Mouse (Mus musculus) embryonic facial prominence, embryonic 15.5 days (tissue): ENCODE measurements around the gene Tpsb2. TPM values are rescaled to one million over a fixed set of nuclear protein-coding genes. Genes with fewer than 3 reads are reported as not detected.

ENCODE experiments used
- ATAC-seq: fragments of 200-750 bp; cut with Nextera tagmentation; 2 replicates; pipeline ENCODE4 v1.8.0; 2017; ENCODE audit warnings: low read depth, moderate TSS enrichment; ENCODE audit not compliant: insufficient number of reproducible peaks, low FRiP score, low TSS enrichment
- H3K27ac ChIP-seq: fragments of 300-500 bp; sonication (generic); replicated peaks from 2 replicates; pipeline ENCODE4 v1.5.1; 2015; ENCODE audit warnings: mild to moderate bottlenecking, inconsistent platforms
- H3K27me3 ChIP-seq: fragments of 300-500 bp; sonication (generic); 2 replicates; pipeline ENCODE4 v1.6.1; 2015; ENCODE audit warnings: inconsistent platforms
- H3K36me3 ChIP-seq: fragments of 300-500 bp; sonication (generic); 2 replicates; pipeline ENCODE4 v1.6.1; 2015; ENCODE audit warnings: mild to moderate bottlenecking, inconsistent platforms
- H3K4me1 ChIP-seq: fragments of 300-500 bp; sonication (generic); 2 replicates; pipeline ENCODE4 v1.6.1; 2015; ENCODE audit warnings: inconsistent platforms
- H3K4me2 ChIP-seq: fragments of 300-500 bp; sonication (generic); replicated peaks from 2 replicates; pipeline ENCODE4 v1.6.1; 2015; ENCODE audit warnings: mild to moderate bottlenecking, inconsistent platforms
- H3K4me3 ChIP-seq: fragments of 300-500 bp; sonication (generic); replicated peaks from 2 replicates; pipeline ENCODE4 v1.5.1; 2015; ENCODE audit warnings: mild to moderate bottlenecking, inconsistent platforms
- H3K9ac ChIP-seq: fragments of 300-500 bp; sonication (generic); 2 replicates; pipeline ENCODE4 v1.6.1; 2015; ENCODE audit warnings: inconsistent platforms
- H3K9me3 ChIP-seq: fragments of 300-500 bp; sonication (generic); replicated peaks from 2 replicates; pipeline ENCODE4 v1.6.1; 2016; ENCODE audit warnings: inconsistent platforms
- WGBS: fragments of 180-500 bp; shearing (Covaris S2); methylation state at CpG from one replicate; pipeline ENCODE4 v1.1.7; 2015; 5-methylcytosine and 5-hydroxymethylcytosine counted together
- polyA plus RNA-seq: library from polyadenylated mRNA; unstranded; fragments of >200 nt; fragmentation: Nextera tagmentation; extraction: Ambion mirVana; gene quantifications from 2 replicates; pipeline ENCODE4 v1.2.1, GENCODE M21; 2015

The Tpsb2 gene
- polyA plus RNA-seq, 1 experiment from 2014 or later, result 167 TPM

- Histone ChIP-seq H3K4me3 (no peak overlapping the region), H3K9ac (no peak overlapping the region), H3K27ac (no peak overlapping the region), H3K4me2 (no peak overlapping the region), H3K27me3 (no peaks in the 10 kb centered on the region), H3K4me1 (peaks cover 55% of the 10 kb centered on the region), H3K36me3 (no peaks in the 10 kb centered on the region), H3K9me3 (no peaks in the 10 kb centered on the region)
- WGBS, result 15% methylated on average over 6 of the region's 6 CpGs
- no peak for ATAC-seq
These were observed 39.9 kb downstream of the Tpsb2 start for GRCm38 (mm10) chr17:25406011-25406441.

GRCm38 (mm10) chr17:25407352-25407751, 41.2 kb downstream of the Tpsb2 start:
- WGBS, result 83% methylated on average over 4 of the region's 4 CpGs
- no peak overlapping the region for H3K27ac ChIP-seq
- H3K36me3 ChIP-seq, result no peaks in the 10 kb centered on the region
- peaks cover 61% of the 10 kb centered on the region for H3K4me1 ChIP-seq
- no peaks in the 10 kb centered on the region for H3K27me3 ChIP-seq
- H3K9ac ChIP-seq, result no peak overlapping the region
- H3K4me2 ChIP-seq, result no peak overlapping the region
- H3K4me3 ChIP-seq, result no peak overlapping the region
- H3K9me3 ChIP-seq, result no peaks in the 10 kb centered on the region
- ATAC-seq, result no peak

- Histone ChIP-seq H3K4me2 (no peak overlapping the region), H3K4me1 (peaks cover 61% of the 10 kb centered on the region)
- ATAC-seq, result no peak
These were observed 42.3 kb downstream of the Tpsb2 start for GRCm38 (mm10) chr17:25408302-25408999.

GRCm38 (mm10) chr17:25409621-25410020, 43.5 kb downstream of the Tpsb2 start:
- H3K27ac ChIP-seq, result peak overlapping the region; percentile 61
- H3K4me2 ChIP-seq, result no peak overlapping the region
- peaks cover 69% of the 10 kb centered on the region for H3K4me1 ChIP-seq
- H3K9ac ChIP-seq, result no peak overlapping the region
- no peak overlapping the region for H3K4me3 ChIP-seq
- WGBS, result 26% methylated on average over 7 of the region's 7 CpGs
- no peaks in the 10 kb centered on the region for H3K36me3 ChIP-seq
- no peak for ATAC-seq
- no peaks in the 10 kb centered on the region for H3K27me3 ChIP-seq
- no peaks in the 10 kb centered on the region for H3K9me3 ChIP-seq

More at GRCm38 (mm10) chr17:25408302-25408999, 42.3 kb downstream of the Tpsb2 start:
- H3K27me3 ChIP-seq, result no peaks in the 10 kb centered on the region
- no peak overlapping the region for H3K4me3 ChIP-seq
- H3K9ac ChIP-seq, result no peak overlapping the region
- H3K9me3 ChIP-seq, result no peaks in the 10 kb centered on the region
- WGBS, result 78% methylated on average over 7 of the region's 7 CpGs
- H3K36me3 ChIP-seq, result no peaks in the 10 kb centered on the region
- no peak overlapping the region for H3K27ac ChIP-seq

DNA sequence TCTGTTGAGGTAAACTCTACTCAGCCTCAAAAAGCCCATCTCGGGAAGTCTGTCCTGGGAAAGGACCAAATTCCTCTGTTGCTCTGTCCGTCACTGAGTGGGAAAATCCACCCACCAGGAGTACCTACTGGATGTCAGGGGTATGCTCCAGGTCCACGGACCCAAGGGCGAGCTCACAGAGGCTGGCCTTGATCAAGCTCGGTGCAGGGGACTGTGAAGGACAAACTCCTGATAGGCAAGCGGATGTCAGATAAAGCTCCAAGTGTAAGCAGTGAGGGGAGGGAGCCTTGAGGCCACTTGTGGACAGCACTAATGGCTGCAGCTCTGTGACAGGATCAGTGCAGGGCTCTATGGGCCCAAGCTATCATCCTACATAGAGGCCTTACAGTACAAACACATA, 44.1 kb downstream of the Tpsb2 start:
- Histone ChIP-seq H3K27ac (0 out of 2 replicates have a peak overlapping the region, but pooled peaks have one; percentile 61), H3K9ac (no peak overlapping the region)
- no peak for ATAC-seq

GRCm38 (mm10) chr17:25410786-25411185, 44.7 kb downstream of the Tpsb2 start:
- Histone ChIP-seq H3K27ac (no peak overlapping the region; the same call in 1 of the 2 replicates), H3K4me2 (no peak overlapping the region), H3K4me1 (peaks cover 69% of the 10 kb centered on the region), H3K4me3 (no peak overlapping the region), H3K9ac (no peak overlapping the region), H3K36me3 (no peaks in the 10 kb centered on the region), H3K9me3 (no peaks in the 10 kb centered on the region), H3K27me3 (no peaks in the 10 kb centered on the region)
- WGBS, result 27% methylated on average over 7 of the region's 7 CpGs
- no peak for ATAC-seq

More for the DNA sequence above, 44.1 kb downstream of the Tpsb2 start:
- Histone ChIP-seq H3K9me3 (no peaks in the 10 kb centered on the region), H3K4me3 (no peak overlapping the region), H3K4me2 (no peak overlapping the region), H3K27me3 (no peaks in the 10 kb centered on the region), H3K36me3 (no peaks in the 10 kb centered on the region), H3K4me1 (peaks cover 69% of the 10 kb centered on the region)
- 71% methylated on average over 6 of the region's 6 CpGs for WGBS

DNA sequence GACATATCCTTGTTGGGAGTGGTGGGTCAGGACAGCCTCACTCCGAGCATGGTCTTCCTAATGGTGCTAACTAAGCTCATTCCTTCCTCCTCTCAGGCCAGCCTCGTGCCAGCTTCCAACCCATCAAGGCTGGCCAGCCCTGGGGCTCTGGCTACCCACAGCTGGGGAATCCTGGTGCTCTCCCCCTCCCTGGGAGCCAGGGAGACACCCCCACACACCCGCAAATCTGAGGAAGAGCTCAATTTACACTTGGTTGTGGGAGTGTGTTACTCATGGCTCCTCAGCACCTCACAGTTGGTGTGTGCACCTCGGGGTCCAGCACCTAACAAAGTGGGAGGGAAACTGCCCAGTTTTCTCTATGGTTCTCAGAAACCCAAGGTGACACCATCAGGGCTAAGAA, 45.1 kb downstream of the Tpsb2 start:
- Histone ChIP-seq H3K4me1 (peaks cover 69% of the 10 kb centered on the region), H3K27ac (0 out of 2 replicates have a peak overlapping the region, but pooled peaks have one; percentile 17), H3K9me3 (no peaks in the 10 kb centered on the region), H3K4me3 (no peak overlapping the region), H3K4me2 (no peak overlapping the region), H3K36me3 (no peaks in the 10 kb centered on the region), H3K27me3 (no peaks in the 10 kb centered on the region), H3K9ac (no peak overlapping the region)
- ATAC-seq, result no peak
- WGBS, result 46% methylated on average over 4 of the region's 4 CpGs

DNA sequence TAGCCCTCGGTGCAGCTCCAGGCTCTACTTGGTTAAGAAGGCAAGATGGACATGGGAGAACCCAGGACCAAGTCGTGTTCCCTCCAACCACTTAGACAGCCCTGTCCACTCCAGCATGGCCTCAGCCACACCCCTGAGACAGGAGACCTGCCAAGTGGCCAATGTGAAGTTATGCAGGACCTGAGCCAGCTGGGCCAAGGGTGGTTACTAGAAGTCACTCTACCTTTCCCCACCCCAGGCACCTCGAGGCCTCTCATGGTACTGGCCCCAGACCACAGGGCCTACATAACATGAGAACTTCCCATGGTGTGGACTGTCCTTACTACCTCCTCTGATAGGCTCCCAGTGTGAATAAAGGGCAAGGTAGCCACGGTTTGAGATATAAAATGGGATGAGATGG, 48.1 kb downstream of the Tpsb2 start:
- H3K9me3 ChIP-seq, result no peaks in the 10 kb centered on the region
- no peaks in the 10 kb centered on the region for H3K27me3 ChIP-seq
- H3K4me3 ChIP-seq, result no peak overlapping the region
- no peak overlapping the region for H3K9ac ChIP-seq
- H3K4me1 ChIP-seq, result peaks cover 62% of the 10 kb centered on the region
- 65% methylated on average over 4 of the region's 4 CpGs for WGBS
- no peak overlapping the region for H3K27ac ChIP-seq
- H3K4me2 ChIP-seq, result no peak overlapping the region
- no peak for ATAC-seq
- no peaks in the 10 kb centered on the region for H3K36me3 ChIP-seq

DNA sequence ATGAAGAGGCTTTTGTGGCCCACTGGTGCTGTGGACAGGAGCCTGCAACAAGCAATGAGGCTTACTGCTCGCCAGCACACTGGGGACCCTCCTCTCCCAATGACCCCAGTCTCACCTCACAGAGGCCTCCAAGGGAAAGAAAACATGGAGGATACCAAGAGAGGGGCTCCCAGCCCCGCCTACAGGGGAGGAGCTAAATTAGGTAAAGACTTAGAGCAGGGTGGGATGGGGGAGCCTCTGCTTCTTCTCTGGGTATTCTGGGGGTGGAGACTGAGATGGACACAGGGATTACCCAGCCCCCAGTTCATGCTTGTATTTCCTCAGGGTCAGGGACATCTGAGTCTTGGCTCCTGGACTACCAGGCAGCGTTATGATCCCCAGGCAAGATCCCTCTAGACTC, 48.8 kb downstream of the Tpsb2 start:
- no peak for ATAC-seq
- Histone ChIP-seq H3K27me3 (no peaks in the 10 kb centered on the region), H3K4me1 (peaks cover 55% of the 10 kb centered on the region), H3K9me3 (no peaks in the 10 kb centered on the region), H3K27ac (peak overlapping the region; percentile 1; the same call in 1 of the 2 replicates), H3K4me2 (no peak overlapping the region), H3K4me3 (no peak overlapping the region), H3K36me3 (no peaks in the 10 kb centered on the region), H3K9ac (no peak overlapping the region)
- 28% methylated on average over 3 of the region's 3 CpGs for WGBS

DNA sequence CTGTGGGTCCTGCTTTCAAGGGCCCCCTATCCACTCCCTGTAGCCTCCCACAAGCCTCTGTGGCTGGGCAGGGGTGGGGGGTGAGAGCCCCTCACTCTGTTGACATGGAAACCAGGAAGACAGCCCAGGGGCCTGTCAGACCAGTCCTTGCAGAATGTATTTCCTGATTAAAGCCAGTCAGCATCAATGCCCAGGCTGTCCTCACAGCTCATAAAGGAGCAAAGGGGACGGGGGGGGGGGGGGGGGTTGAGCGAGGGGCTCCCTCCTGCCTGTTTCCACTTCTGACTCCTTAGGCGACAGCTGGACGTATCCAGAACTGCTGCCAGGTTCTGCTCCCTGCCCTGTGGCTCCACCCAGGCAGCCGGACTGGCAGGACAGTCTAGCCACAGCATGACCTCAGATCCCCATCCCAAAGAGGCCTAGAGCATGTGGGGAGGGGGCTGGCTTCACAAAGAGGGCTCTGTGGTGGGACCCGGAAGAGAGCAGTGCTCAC, 49.4 kb downstream of the Tpsb2 start:
- Histone ChIP-seq H3K4me1 (peaks cover 49% of the 10 kb centered on the region), H3K9ac (no peak overlapping the region)

DNA sequence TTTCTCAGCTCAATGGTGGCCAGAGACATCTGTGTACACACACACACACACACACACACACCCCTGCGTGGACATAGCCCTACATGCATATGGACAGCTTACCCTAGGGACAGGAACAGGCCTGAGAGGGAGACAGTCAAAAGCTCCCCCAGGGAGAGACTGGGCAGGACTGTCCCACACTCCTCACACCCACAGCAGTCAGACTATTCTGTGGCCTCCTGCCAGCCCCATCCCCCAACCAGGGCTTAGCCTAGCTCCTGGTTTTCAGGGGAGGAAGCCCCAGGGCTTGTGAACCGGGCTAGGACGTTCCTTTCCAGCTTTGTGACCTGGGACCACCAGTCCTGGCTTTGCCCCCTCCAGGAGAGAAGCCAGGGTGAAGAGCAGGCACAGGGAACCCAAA, 50.1 kb downstream of the Tpsb2 start:
- H3K4me2 ChIP-seq, result 0 out of 2 replicates have a peak overlapping the region, but pooled peaks have one; percentile 4
- ATAC-seq, result no peak

More for the DNA sequence above, 49.4 kb downstream of the Tpsb2 start:
- WGBS, result 10% methylated on average over 6 of the region's 6 CpGs
- Histone ChIP-seq H3K36me3 (no peaks in the 10 kb centered on the region), H3K27me3 (no peaks in the 10 kb centered on the region), H3K9me3 (no peaks in the 10 kb centered on the region), H3K4me3 (no peak overlapping the region), H3K4me2 (0 out of 2 replicates have a peak overlapping the region, but pooled peaks have one; percentile 4), H3K27ac (peak overlapping the region; percentile 1; the same call in 1 of the 2 replicates)
- ATAC-seq, result peak; percentile 32

More for the DNA sequence above, 50.1 kb downstream of the Tpsb2 start:
- Histone ChIP-seq H3K9ac (no peak overlapping the region), H3K27me3 (no peaks in the 10 kb centered on the region), H3K4me1 (peaks cover 42% of the 10 kb centered on the region), H3K4me3 (no peak overlapping the region), H3K27ac (peak overlapping the region; percentile 36), H3K9me3 (no peaks in the 10 kb centered on the region), H3K36me3 (no peaks in the 10 kb centered on the region)
- WGBS, result 18% methylated on average over 3 of the region's 3 CpGs
